Mouse (Mus musculus): ENCODE results near the gene Tlr13. TPM values are rescaled to one million over a fixed set of nuclear protein-coding genes. Genes with fewer than 3 reads are reported as not detected.

Tlr13 gene
- 0.31 and 0.34 TPM in 2 replicates for polyA plus RNA-seq (2014; fragmentation: Nextera tagmentation; extraction: Ambion mirVana)

- WGBS (ENCODE audit: insufficient replicate concordance): 76% methylated on average over 6 of the region's 6 CpGs
- Histone ChIP-seq H3K4me1 (ENCODE audit: control insufficient read depth, insufficient read depth, low read length) (no peaks in the 10 kb centered on the region), H3K27ac (ENCODE audit: low read depth, low read length) (no peak within 1 kb of the TSS), H3K4me2 (no peak within 1 kb of the TSS), H3K36me3 (ENCODE audit: control insufficient read depth, insufficient read depth, low read length) (no peaks in the 10 kb centered on the region), H3K4me3 (ENCODE audit: low read depth, low read length) (no peak within 1 kb of the TSS), H3K9ac (ENCODE audit: low read depth, low read length) (no peak within 1 kb of the TSS), H3K27me3 (ENCODE audit: control insufficient read depth, insufficient read depth, low read length) (no peaks in the 10 kb centered on the region), H3K9me3 (replicated peaks; ENCODE audit: control insufficient read depth, low read length) (no peaks in the 10 kb centered on the region)
- no peak for ATAC-seq (replicated peaks; ENCODE audit: insufficient number of reproducible peaks, low FRiP score, low TSS enrichment)
These were observed at the start of gene Tlr13 for GRCm38 (mm10) chrX:106142936-106143335. Gene Tlr13 (plus strand): TSS chrX:106143204.

- H3K9ac ChIP-seq (ENCODE audit: low read depth, low read length): no peak overlapping the region
- no peaks in the 10 kb centered on the region for H3K36me3 ChIP-seq (ENCODE audit: control insufficient read depth, insufficient read depth, low read length)
- no peaks in the 10 kb centered on the region for H3K4me1 ChIP-seq (ENCODE audit: control insufficient read depth, insufficient read depth, low read length)
- H3K27ac ChIP-seq (ENCODE audit: low read depth, low read length): no peak overlapping the region
- H3K27me3 ChIP-seq (ENCODE audit: control insufficient read depth, insufficient read depth, low read length): no peaks in the 10 kb centered on the region
- no peak overlapping the region for H3K4me3 ChIP-seq (ENCODE audit: low read depth, low read length)
- H3K4me2 ChIP-seq: no peak overlapping the region
- 63% methylated on average over 2 of the region's 2 CpGs for WGBS (ENCODE audit: insufficient replicate concordance)
- no peaks in the 10 kb centered on the region for H3K9me3 ChIP-seq (replicated peaks; ENCODE audit: control insufficient read depth, low read length)
- no peak for ATAC-seq (replicated peaks; ENCODE audit: insufficient number of reproducible peaks, low FRiP score, low TSS enrichment)
These were observed 37.5 kb upstream of the Tlr13 start for GRCm38 (mm10) chrX:106105464-106105863.

- no peaks in the 10 kb centered on the region for H3K27me3 ChIP-seq (ENCODE audit: control insufficient read depth, insufficient read depth, low read length)
- no peak for ATAC-seq (replicated peaks; ENCODE audit: insufficient number of reproducible peaks, low FRiP score, low TSS enrichment)
- H3K9ac ChIP-seq (ENCODE audit: low read depth, low read length): no peak overlapping the region
- H3K4me2 ChIP-seq: no peak overlapping the region
- H3K36me3 ChIP-seq (ENCODE audit: control insufficient read depth, insufficient read depth, low read length): no peaks in the 10 kb centered on the region
- WGBS (ENCODE audit: insufficient replicate concordance): 86% methylated on average over 4 of the region's 4 CpGs
- H3K27ac ChIP-seq (ENCODE audit: low read depth, low read length): no peak overlapping the region
- H3K4me3 ChIP-seq (ENCODE audit: low read depth, low read length): no peak overlapping the region
- no peaks in the 10 kb centered on the region for H3K9me3 ChIP-seq (replicated peaks; ENCODE audit: control insufficient read depth, low read length)
- H3K4me1 ChIP-seq (ENCODE audit: control insufficient read depth, insufficient read depth, low read length): no peaks in the 10 kb centered on the region
These were observed 29.1 kb upstream of the Tlr13 start for GRCm38 (mm10) chrX:106113881-106114280.

- Histone ChIP-seq H3K4me1 (ENCODE audit: control insufficient read depth, insufficient read depth, low read length) (no peaks in the 10 kb centered on the region), H3K4me2 (no peak overlapping the region), H3K27me3 (ENCODE audit: control insufficient read depth, insufficient read depth, low read length) (no peaks in the 10 kb centered on the region), H3K9ac (ENCODE audit: low read depth, low read length) (no peak overlapping the region), H3K36me3 (ENCODE audit: control insufficient read depth, insufficient read depth, low read length) (0 out of 2 replicates have a peak, but pooled peaks cover 3% of the 10 kb centered on the region), H3K27ac (ENCODE audit: low read depth, low read length) (no peak overlapping the region), H3K9me3 (replicated peaks; ENCODE audit: control insufficient read depth, low read length) (no peaks in the 10 kb centered on the region), H3K4me3 (ENCODE audit: low read depth, low read length) (no peak overlapping the region)
- WGBS (ENCODE audit: insufficient replicate concordance): 80% methylated on average over 1 of the region's 1 CpGs
- no peak for ATAC-seq (replicated peaks; ENCODE audit: insufficient number of reproducible peaks, low FRiP score, low TSS enrichment)
These were observed 28.3 kb upstream of the Tlr13 start for GRCm38 (mm10) chrX:106114674-106115073.

GRCm38 (mm10) chrX:106122823-106123222, 20.2 kb upstream of the Tlr13 start:
- Histone ChIP-seq H3K27ac (ENCODE audit: low read depth, low read length) (no peak overlapping the region), H3K4me3 (ENCODE audit: low read depth, low read length) (no peak overlapping the region), H3K36me3 (ENCODE audit: control insufficient read depth, insufficient read depth, low read length) (0 out of 2 replicates have a peak, but pooled peaks cover 3% of the 10 kb centered on the region), H3K4me1 (ENCODE audit: control insufficient read depth, insufficient read depth, low read length) (no peaks in the 10 kb centered on the region), H3K9ac (ENCODE audit: low read depth, low read length) (no peak overlapping the region), H3K4me2 (no peak overlapping the region), H3K27me3 (ENCODE audit: control insufficient read depth, insufficient read depth, low read length) (no peaks in the 10 kb centered on the region), H3K9me3 (replicated peaks; ENCODE audit: control insufficient read depth, low read length) (no peaks in the 10 kb centered on the region)
- WGBS (ENCODE audit: insufficient replicate concordance): 76% methylated on average over 2 of the region's 2 CpGs
- ATAC-seq (replicated peaks; ENCODE audit: insufficient number of reproducible peaks, low FRiP score, low TSS enrichment): no peak

GRCm38 (mm10) chrX:106128283-106128682, 14.7 kb upstream of the Tlr13 start:
- Histone ChIP-seq H3K9ac (ENCODE audit: low read depth, low read length) (no peak overlapping the region), H3K9me3 (replicated peaks; ENCODE audit: control insufficient read depth, low read length) (no peaks in the 10 kb centered on the region), H3K4me2 (no peak overlapping the region), H3K36me3 (ENCODE audit: control insufficient read depth, insufficient read depth, low read length) (no peaks in the 10 kb centered on the region), H3K27me3 (ENCODE audit: control insufficient read depth, insufficient read depth, low read length) (no peaks in the 10 kb centered on the region), H3K4me3 (ENCODE audit: low read depth, low read length) (no peak overlapping the region), H3K4me1 (ENCODE audit: control insufficient read depth, insufficient read depth, low read length) (no peaks in the 10 kb centered on the region), H3K27ac (ENCODE audit: low read depth, low read length) (no peak overlapping the region)
- no peak for ATAC-seq (replicated peaks; ENCODE audit: insufficient number of reproducible peaks, low FRiP score, low TSS enrichment)
- WGBS (ENCODE audit: insufficient replicate concordance): 74% methylated on average over 6 of the region's 6 CpGs

- WGBS (ENCODE audit: insufficient replicate concordance): 80% methylated on average over 4 of the region's 4 CpGs
- H3K9ac ChIP-seq (ENCODE audit: low read depth, low read length): no peak overlapping the region
- H3K4me3 ChIP-seq (ENCODE audit: low read depth, low read length): no peak overlapping the region
- no peaks in the 10 kb centered on the region for H3K27me3 ChIP-seq (ENCODE audit: control insufficient read depth, insufficient read depth, low read length)
- no peak overlapping the region for H3K27ac ChIP-seq (ENCODE audit: low read depth, low read length)
- ATAC-seq (replicated peaks; ENCODE audit: insufficient number of reproducible peaks, low FRiP score, low TSS enrichment): no peak
- H3K9me3 ChIP-seq (replicated peaks; ENCODE audit: control insufficient read depth, low read length): no peaks in the 10 kb centered on the region
- H3K36me3 ChIP-seq (ENCODE audit: control insufficient read depth, insufficient read depth, low read length): no peaks in the 10 kb centered on the region
- no peak overlapping the region for H3K4me2 ChIP-seq
- H3K4me1 ChIP-seq (ENCODE audit: control insufficient read depth, insufficient read depth, low read length): no peaks in the 10 kb centered on the region
These were observed 13.1 kb upstream of the Tlr13 start for GRCm38 (mm10) chrX:106129877-106130276.

GRCm38 (mm10) chrX:106134916-106135315, 8.1 kb upstream of the Tlr13 start:
- peaks cover 4% of the 10 kb centered on the region; the same call in 1 of the 2 replicates for H3K4me1 ChIP-seq (ENCODE audit: control insufficient read depth, insufficient read depth, low read length)
- no peaks in the 10 kb centered on the region for H3K9me3 ChIP-seq (replicated peaks; ENCODE audit: control insufficient read depth, low read length)
- H3K4me3 ChIP-seq (ENCODE audit: low read depth, low read length): no peak overlapping the region
- 72% methylated on average over 3 of the region's 3 CpGs for WGBS (ENCODE audit: insufficient replicate concordance)
- no peak overlapping the region for H3K9ac ChIP-seq (ENCODE audit: low read depth, low read length)
- H3K27ac ChIP-seq (ENCODE audit: low read depth, low read length): no peak overlapping the region
- no peak for ATAC-seq (replicated peaks; ENCODE audit: insufficient number of reproducible peaks, low FRiP score, low TSS enrichment)
- H3K4me2 ChIP-seq: no peak overlapping the region
- H3K27me3 ChIP-seq (ENCODE audit: control insufficient read depth, insufficient read depth, low read length): no peaks in the 10 kb centered on the region
- H3K36me3 ChIP-seq (ENCODE audit: control insufficient read depth, insufficient read depth, low read length): no peaks in the 10 kb centered on the region

- no peaks in the 10 kb centered on the region for H3K27me3 ChIP-seq (ENCODE audit: control insufficient read depth, insufficient read depth, low read length)
- H3K4me1 ChIP-seq (ENCODE audit: control insufficient read depth, insufficient read depth, low read length): peaks cover 4% of the 10 kb centered on the region; the same call in 1 of the 2 replicates
- no peaks in the 10 kb centered on the region for H3K36me3 ChIP-seq (ENCODE audit: control insufficient read depth, insufficient read depth, low read length)
- no peaks in the 10 kb centered on the region for H3K9me3 ChIP-seq (replicated peaks; ENCODE audit: control insufficient read depth, low read length)
- WGBS (ENCODE audit: insufficient replicate concordance): 73% methylated on average over 4 of the region's 4 CpGs
- no peak overlapping the region for H3K9ac ChIP-seq (ENCODE audit: low read depth, low read length)
- no peak overlapping the region for H3K4me2 ChIP-seq
- no peak overlapping the region for H3K4me3 ChIP-seq (ENCODE audit: low read depth, low read length)
- no peak overlapping the region for H3K27ac ChIP-seq (ENCODE audit: low read depth, low read length)
- no peak for ATAC-seq (replicated peaks; ENCODE audit: insufficient number of reproducible peaks, low FRiP score, low TSS enrichment)
These were observed 7.5 kb upstream of the Tlr13 start for GRCm38 (mm10) chrX:106135484-106135883.
